Mouse (Mus musculus) MN1 (cell line): ENCODE results near the gene Fbxw5.

Source experiments
- DNase-seq: peaks from one replicate; pipeline ENCODE4 v3.0.0-alpha.2; 2016; ENCODE audit warnings: low spot score

Gene Fbxw5

GRCm38 (mm10) chr2:25477967-25478675 is 22.4 kb upstream of the Fbxw5 start:
- DNase-seq, result no peak

- DNase-seq, result no peak
These were observed 20.8 kb upstream of the Fbxw5 start for GRCm38 (mm10) chr2:25479551-25480311.

- DNase-seq, result no peak
These were observed 20.0 kb upstream of the Fbxw5 start for GRCm38 (mm10) chr2:25480541-25480940.

- peak; percentile 68 for DNase-seq
These were observed 17.6 kb upstream of the Fbxw5 start for GRCm38 (mm10) chr2:25482969-25483368.

GRCm38 (mm10) chr2:25484901-25485647 is 15.5 kb upstream of the Fbxw5 start:
- DNase-seq, result no peak

- DNase-seq, result no peak
These were observed 12.4 kb upstream of the Fbxw5 start for GRCm38 (mm10) chr2:25487965-25488670.

GRCm38 (mm10) chr2:25488671-25489068 is 11.9 kb upstream of the Fbxw5 start:
- DNase-seq, result no peak

GRCm38 (mm10) chr2:25492988-25493387 is 7.6 kb upstream of the Fbxw5 start:
- DNase-seq, result no peak

GRCm38 (mm10) chr2:25493476-25493961 is 7.0 kb upstream of the Fbxw5 start, which contains the start of gene Lcn12:
Gene Lcn12, minus strand, starts transcription at chr2:25493911.
- DNase-seq, result no peak

GRCm38 (mm10) chr2:25496462-25496861 is 4.1 kb upstream of the Fbxw5 start:
- DNase-seq, result peak; percentile 31

GRCm38 (mm10) chr2:25497846-25498575 is 2.5 kb upstream of the Fbxw5 start:
- DNase-seq, result peak; percentile 32

- no peak for DNase-seq
These were observed 1.7 kb upstream of the Fbxw5 start for GRCm38 (mm10) chr2:25498622-25499478.

- DNase-seq, result no peak
These were observed 427 bp upstream of the Fbxw5 start for GRCm38 (mm10) chr2:25500071-25500575.

GRCm38 (mm10) chr2:25501593-25502486 is 1.3 kb downstream of the Fbxw5 start, which contains the start of gene C8g:
Gene C8g, minus strand, starts transcription at chr2:25501719.
- no peak for DNase-seq

GRCm38 (mm10) chr2:25502726-25503125 is 2.2 kb downstream of the Fbxw5 start:
- no peak for DNase-seq

GRCm38 (mm10) chr2:25504538-25504937 is 4.0 kb downstream of the Fbxw5 start:
- no peak for DNase-seq

GRCm38 (mm10) chr2:25505000-25505399 is 4.5 kb downstream of the Fbxw5 start:
- DNase-seq, result no peak

- no peak for DNase-seq
These were observed 5.3 kb downstream of the Fbxw5 start for GRCm38 (mm10) chr2:25505860-25506259.

GRCm38 (mm10) chr2:25506964-25507363 is 6.4 kb downstream of the Fbxw5 start:
- DNase-seq, result peak; percentile 21
